Comparison of ENCODE assay signal across 27 mouse cellular contexts in genomic region chr4:66875751-66876150, GRCm38 (mm10). TPM values are rescaled to one million over a fixed set of nuclear protein-coding genes. Genes with fewer than 3 reads are reported as not detected.
DNase-seq lines count a peak whose midpoint lies in the region; ATAC-seq and TF ChIP-seq lines count a peak whose summit lies in the region.
"Had no signal": no experiment of that assay in that cellular context is flagged by ENCODE, and none has a peak within 500 bp of the region (broad histone marks: within the 10 kb centered on the region; RNA-seq: fewer than 3 reads in every experiment).

No protein-coding gene starts in this region.

- 48% methylated on average over 4 of the region's 4 CpGs for WGBS in kidney, postnatal 0 days
- 40% methylated on average over 4 of the region's 4 CpGs for WGBS in lung, embryonic 15.5 days
- WGBS in intestine, embryonic 16.5 days = 53% methylated on average over 4 of the region's 4 CpGs

- H3K27me3 ChIP-seq in kidney, postnatal 0 days (ENCODE audit: insufficient read depth, low read length) = no peaks in the 10 kb centered on the region
- H3K27me3 ChIP-seq in lung, embryonic 15.5 days = no peaks in the 10 kb centered on the region
- H3K27me3 ChIP-seq in intestine, embryonic 16.5 days (replicated peaks; ENCODE audit: control insufficient read depth, insufficient read depth, low read length) = no peaks in the 10 kb centered on the region
- H3K27me3 ChIP-seq: CH12.LX; embryonic facial prominence, embryonic 12.5 days; forebrain, embryonic 13.5 days; forebrain, embryonic 15.5 days; Patski had no signal

- H3K4me3 ChIP-seq in kidney, postnatal 0 days (replicated peaks; ENCODE audit: low read depth, low read length) = no peak overlapping the region
- no peak overlapping the region for H3K4me3 ChIP-seq in lung, embryonic 15.5 days
- no peak overlapping the region for H3K4me3 ChIP-seq in intestine, embryonic 16.5 days (ENCODE audit: low read length)
- H3K4me3 ChIP-seq: embryonic facial prominence, embryonic 10.5 days; embryonic facial prominence, embryonic 12.5 days; forebrain, embryonic 13.5 days; forebrain, embryonic 15.5 days had no signal

- H3K9ac ChIP-seq in kidney, postnatal 0 days (ENCODE audit: low read depth, low read length) = no peak overlapping the region
- no peak overlapping the region for H3K9ac ChIP-seq in lung, embryonic 15.5 days
- no peak overlapping the region for H3K9ac ChIP-seq in intestine, embryonic 16.5 days (ENCODE audit: low read depth, low read length)
- H3K9ac ChIP-seq: embryonic facial prominence, embryonic 12.5 days; forebrain, embryonic 13.5 days; forebrain, embryonic 15.5 days; forebrain, postnatal 0 days had no signal

- H3K9me3 ChIP-seq in kidney, postnatal 0 days (replicated peaks; ENCODE audit: low read length) = no peaks in the 10 kb centered on the region
- H3K9me3 ChIP-seq in lung, embryonic 15.5 days = no peaks in the 10 kb centered on the region
- no peaks in the 10 kb centered on the region for H3K9me3 ChIP-seq in intestine, embryonic 16.5 days (ENCODE audit: control insufficient read depth, low read length)
- H3K9me3 ChIP-seq: embryonic facial prominence, embryonic 10.5 days; embryonic facial prominence, embryonic 12.5 days; forebrain, embryonic 13.5 days; forebrain, embryonic 15.5 days had no signal

- TF ChIP-seq CTCF in kidney, postnatal 0 days (IDR thresholded peaks at IDR 0.05; ENCODE audit: low read depth) = no peak

- no peaks in the 10 kb centered on the region for H3K36me3 ChIP-seq in kidney, postnatal 0 days (ENCODE audit: insufficient read depth, low read length)
- no peaks in the 10 kb centered on the region for H3K36me3 ChIP-seq in lung, embryonic 15.5 days
- no peaks in the 10 kb centered on the region for H3K36me3 ChIP-seq in intestine, embryonic 16.5 days (ENCODE audit: control insufficient read depth, insufficient read depth, low read length)
- H3K36me3 ChIP-seq: embryonic facial prominence, embryonic 10.5 days; embryonic facial prominence, embryonic 12.5 days; forebrain, embryonic 15.5 days; G1E had no signal

- H3K4me1 ChIP-seq in kidney, postnatal 0 days (replicated peaks; ENCODE audit: insufficient read depth, low read length) = no peaks in the 10 kb centered on the region
- H3K4me1 ChIP-seq in lung, embryonic 15.5 days = no peaks in the 10 kb centered on the region
- H3K4me1 ChIP-seq in intestine, embryonic 16.5 days (ENCODE audit: control insufficient read depth, insufficient read depth, low read length) = no peaks in the 10 kb centered on the region
- H3K4me1 ChIP-seq: embryonic facial prominence, embryonic 10.5 days; embryonic facial prominence, embryonic 12.5 days; forebrain, embryonic 13.5 days; forebrain, embryonic 15.5 days had no signal

- no peak overlapping the region for H3K27ac ChIP-seq in kidney, postnatal 0 days
- H3K27ac ChIP-seq in lung, embryonic 15.5 days = no peak overlapping the region
- no peak overlapping the region for H3K27ac ChIP-seq in intestine, embryonic 16.5 days (ENCODE audit: low read length)
- H3K27ac ChIP-seq: embryonic facial prominence, embryonic 10.5 days; embryonic facial prominence, embryonic 12.5 days; forebrain, embryonic 13.5 days; forebrain, embryonic 15.5 days had no signal

- DNase-seq in kidney, postnatal 0 days (ENCODE audit: low spot score) = peak; percentile 38
- no peak for DNase-seq in kidney, adult 9 months
- no peak for DNase-seq in lung, postnatal 10 days
- DNase-seq in 3134 (ENCODE audit: extremely low read depth, insufficient read length, low spot score) = peak; percentile 46
- DNase-seq in Muller cell, postnatal 12 days (ENCODE audit: inconsistent ontology term) = peak; percentile 45
- no peak for DNase-seq in gastrocnemius, postnatal 10 days
- DNase-seq: adrenal gland, adult 8-10 months; adrenal gland, postnatal 14 days; adrenal gland, postnatal 36 days; B cell, adult 2 months; cerebellum, adult 11-12 months; cerebellum, adult 2 months; cerebellum, adult 9-10 months; cerebellum, postnatal 10 days; cerebellum, postnatal 25 days; forebrain, postnatal 0 days had no signal

- no peak overlapping the region for H3K4me2 ChIP-seq in kidney, postnatal 0 days (ENCODE audit: low read length)
- no peak overlapping the region for H3K4me2 ChIP-seq in lung, embryonic 15.5 days
- H3K4me2 ChIP-seq in intestine, embryonic 16.5 days (ENCODE audit: low read depth, low read length) = no peak overlapping the region
- H3K4me2 ChIP-seq: embryonic facial prominence, embryonic 12.5 days; forebrain, embryonic 13.5 days; forebrain, embryonic 15.5 days had no signal

- ATAC-seq in kidney, postnatal 0 days (replicated peaks; ENCODE audit: low FRiP score, low read depth) = no peak
- ATAC-seq in lung, embryonic 15.5 days (ENCODE audit: borderline replicate concordance, extremely low read depth, low FRiP score, low TSS enrichment) = 0 out of 2 replicates have a peak, but pooled peaks have one; percentile 42
- ATAC-seq in intestine, embryonic 16.5 days = no peak
- ATAC-seq: activated CD4-positive, CD25-positive, alpha-beta regulatory T cell, adult 4 months; CD4-positive, CD25-positive, alpha-beta regulatory T cell, adult 4 months; forebrain, embryonic 13.5 days; forebrain, embryonic 15.5 days; forebrain, postnatal 0 days; Patski had no signal

RNA-seq across cellular contexts. Expression of gene Tlr4, which starts 48.4 kb away (rescaled TPM):
- 1.7 and 2.0 TPM in 2 replicates for polyA plus RNA-seq in kidney, postnatal 0 days (2015; fragmentation: Nextera tagmentation; extraction: Ambion mirVana)
- polyA plus RNA-seq in lung, embryonic 15.5 days (2015; fragmentation: Nextera tagmentation; extraction: Ambion mirVana) = 1.3 and 1.7 TPM in 2 replicates
- total RNA-seq in gastrocnemius, postnatal 10 days (2021) = 1 to 10 TPM; 6.4 to 8.7 TPM
- 1.1 TPM in 2 replicates for polyA plus RNA-seq in intestine, embryonic 16.5 days (2015; fragmentation: Nextera tagmentation; extraction: Ambion mirVana)
- polyA plus RNA-seq: G1E had no signal

Comparison
In these comparisons a context has a peak if more than half of its experiments do, and no peak if none do; other contexts are left out.
1. DNase-seq: peak in kidney, postnatal 0 days (single experiment), 3134 (single experiment) and Muller cell, postnatal 12 days (single experiment); none in kidney, adult 9 months (single experiment), lung, postnatal 10 days (single experiment) and gastrocnemius, postnatal 10 days (single experiment).